Mouse (Mus musculus) right cerebral cortex, postnatal 36 days (tissue): ENCODE results near the gene Fam207a.

ENCODE experiments used
- DNase-seq, 2 experiments: peaks; one replicate each; pipeline ENCODE4 v3.0.0; 2022; ENCODE audit warnings: low spot score in 2 of 2, mixed read lengths in 1 of 2

Gene Fam207a

DNA sequence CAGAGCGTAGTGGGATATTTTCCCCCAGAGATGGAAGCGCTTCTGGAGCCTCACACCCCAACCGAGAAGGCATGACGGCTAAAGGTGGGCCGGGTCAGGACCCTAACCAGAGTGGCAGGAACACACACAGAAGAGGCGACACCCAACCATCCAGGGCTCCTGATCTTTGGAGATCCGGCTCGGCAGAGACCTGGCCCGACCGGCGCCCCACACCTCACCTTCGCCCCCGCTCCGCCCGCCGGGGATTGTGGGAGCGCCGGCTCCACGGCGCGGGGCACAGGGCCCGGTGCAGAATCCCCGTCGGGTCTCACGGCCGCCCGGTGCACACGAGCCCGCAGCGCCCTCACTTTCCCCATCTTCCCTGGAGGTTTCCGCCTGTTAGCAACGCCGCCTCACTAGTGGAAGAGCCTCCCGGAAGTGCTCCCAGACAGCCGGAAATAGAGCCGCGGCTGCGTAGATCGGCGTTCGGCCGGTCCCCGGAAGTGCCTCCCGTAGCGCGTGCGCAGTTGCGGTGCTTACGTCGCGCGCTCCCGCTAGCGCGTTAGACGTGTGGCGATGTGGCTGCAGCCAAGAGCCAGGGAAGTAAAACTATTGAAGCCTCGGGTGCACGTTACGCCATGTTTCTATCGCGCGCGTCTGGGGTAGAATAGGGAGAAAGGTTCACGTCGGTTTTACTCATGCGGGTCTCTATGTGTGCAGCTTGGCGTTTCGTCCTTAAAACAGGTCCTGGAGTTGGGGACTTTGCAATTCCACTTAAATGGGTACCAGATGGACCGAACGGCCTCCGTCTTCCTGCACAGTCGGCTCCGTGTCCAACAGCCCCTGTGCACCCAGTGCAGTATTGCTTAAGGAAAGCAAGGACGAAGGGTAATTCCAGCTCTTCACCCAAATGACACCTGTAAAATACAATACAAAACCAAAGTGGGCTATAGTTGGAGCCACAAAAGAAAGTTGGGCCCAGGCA, at the start of gene Fam207a:
Fam207a (minus strand) TSS at position 401 of the 964 bp plus-strand sequence.
- DNase-seq, result peak; percentile 90 to 91

DNA sequence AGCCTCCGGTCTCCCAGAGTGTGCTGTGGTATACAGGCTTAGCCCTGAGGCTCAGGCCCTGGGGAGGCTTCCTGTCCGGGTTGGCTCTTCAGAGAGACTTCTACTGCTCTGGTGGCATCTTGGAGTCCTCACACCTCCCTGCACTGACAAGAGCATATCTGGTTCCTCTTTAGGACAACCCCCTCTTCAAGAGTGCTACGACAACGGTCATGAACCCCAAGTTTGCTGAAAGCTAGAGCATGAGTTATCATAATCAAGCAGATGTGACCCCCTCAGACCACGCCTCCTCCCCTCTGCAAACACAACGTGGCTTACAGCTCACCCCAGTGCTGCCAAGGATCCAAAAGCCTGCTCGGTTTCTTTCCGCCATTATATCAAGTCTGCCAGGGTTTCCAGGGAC, 49.4 kb upstream of the Fam207a start:
- DNase-seq, result no peak

DNA sequence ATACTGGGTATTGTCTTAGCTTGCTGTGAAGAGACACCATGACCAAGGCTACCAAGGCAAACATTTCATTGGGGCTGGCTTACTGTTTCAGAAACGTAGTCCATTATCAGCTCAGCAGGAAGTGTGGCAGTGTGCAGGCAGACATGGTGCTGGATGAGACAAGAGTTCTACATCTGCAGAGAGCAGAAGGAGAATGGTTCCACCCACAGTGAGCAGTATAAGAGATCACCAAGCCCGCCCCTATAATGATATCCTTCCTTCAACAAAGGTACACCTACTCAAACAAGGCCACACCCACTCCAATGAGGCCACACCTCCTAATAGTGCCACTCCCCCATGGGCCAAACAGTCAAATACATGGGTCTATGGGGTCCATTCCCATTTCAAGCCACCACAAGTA, 45.9 kb upstream of the Fam207a start:
- DNase-seq, result no peak

DNA sequence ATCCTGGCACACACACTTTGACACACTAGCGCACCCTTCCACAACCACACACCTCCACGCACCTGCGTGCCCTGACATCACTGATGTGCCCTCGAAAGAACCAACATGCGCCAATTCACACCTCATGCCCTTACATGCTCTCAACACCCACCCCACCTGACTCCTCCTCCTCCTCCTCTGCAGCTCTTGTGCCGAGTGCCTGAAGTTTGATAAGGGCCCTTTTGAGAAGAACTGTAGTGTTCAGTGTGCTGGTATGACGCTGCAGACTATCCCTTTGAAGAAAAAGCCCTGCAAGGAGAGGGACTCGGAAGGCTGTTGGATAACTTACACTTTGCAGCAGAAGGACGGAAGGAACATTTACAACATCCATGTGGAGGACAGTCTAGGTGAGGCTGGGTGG, 45.2 kb upstream of the Fam207a start:
- no peak for DNase-seq

DNA sequence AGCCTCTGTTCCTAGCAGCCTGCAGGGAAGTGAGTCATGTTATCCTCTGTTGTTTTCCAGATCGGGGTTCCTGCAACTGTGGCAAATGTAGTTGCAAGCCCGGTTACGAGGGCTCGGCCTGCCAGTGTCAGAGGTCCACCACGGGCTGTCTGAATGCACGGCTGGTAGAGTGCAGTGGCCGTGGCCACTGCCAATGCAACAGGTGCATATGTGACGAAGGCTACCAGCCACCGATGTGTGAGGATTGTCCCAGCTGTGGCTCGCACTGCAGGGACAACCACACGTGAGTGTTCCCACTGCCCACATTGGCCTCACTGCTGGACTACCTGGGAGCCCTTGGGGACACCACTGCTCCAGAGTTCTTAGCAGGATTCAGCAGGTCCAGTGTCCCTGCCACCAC, 44.5 kb upstream of the Fam207a start:
- DNase-seq, result no peak

DNA sequence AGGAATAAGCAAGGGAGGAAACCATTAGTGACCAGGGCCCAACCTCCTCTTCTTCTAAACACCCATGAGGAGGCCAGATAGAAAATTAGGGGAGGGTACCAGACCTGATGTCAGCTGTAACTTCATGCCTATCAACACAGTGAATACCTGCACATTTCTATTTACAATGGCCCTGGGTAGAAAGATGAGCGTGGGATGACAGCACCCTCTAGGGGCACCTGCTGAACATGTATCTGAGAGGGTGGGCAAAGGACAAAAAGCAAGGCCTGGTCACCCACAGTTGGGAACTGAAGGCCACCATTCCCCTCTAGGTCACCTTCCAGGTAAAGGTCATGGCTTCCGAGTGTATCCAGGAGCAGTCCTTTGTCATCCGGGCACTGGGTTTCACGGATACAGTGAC, 42.1 kb upstream of the Fam207a start:
- no peak for DNase-seq

DNA sequence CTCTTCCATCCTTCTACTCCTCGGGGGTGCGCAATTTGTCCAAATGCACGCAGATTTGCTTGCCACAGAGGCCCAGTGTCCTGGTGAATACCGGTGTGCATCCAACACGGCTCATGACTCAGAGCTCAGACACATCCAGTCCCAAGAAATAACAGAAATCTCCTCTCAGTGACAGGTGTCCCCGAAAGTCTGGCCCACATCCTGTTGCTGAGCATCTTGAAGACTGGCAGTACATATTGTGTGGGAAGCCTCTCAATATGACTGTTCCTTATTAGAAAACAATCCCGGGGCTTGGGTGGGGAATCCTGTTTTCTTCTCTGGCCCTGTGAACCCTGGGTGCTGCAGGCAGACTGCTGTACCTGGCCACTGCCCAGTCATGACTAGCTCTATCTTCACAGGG, 41.0 kb upstream of the Fam207a start:
- DNase-seq, result peak in 1 of 2 experiments; percentile 10

DNA sequence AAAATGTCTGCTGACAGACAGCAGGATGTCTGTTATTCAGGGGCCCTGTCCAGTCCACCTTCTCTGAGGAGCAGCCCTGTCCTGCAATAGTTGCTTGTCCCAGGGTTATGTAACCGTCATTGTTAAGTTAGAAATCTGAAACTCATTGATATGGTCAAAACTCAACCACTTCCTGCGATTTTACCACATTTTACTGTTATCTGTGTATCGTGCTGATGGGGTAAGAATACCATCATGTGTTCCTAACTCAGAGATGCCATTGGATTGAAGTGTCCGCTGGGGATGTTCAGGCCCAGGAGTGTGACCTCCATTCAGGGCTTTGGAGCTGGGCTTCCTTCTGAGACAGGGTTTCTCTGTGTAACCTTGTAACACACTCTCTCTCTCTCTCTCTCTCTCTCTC, 39.3 kb upstream of the Fam207a start:
- no peak for DNase-seq

DNA sequence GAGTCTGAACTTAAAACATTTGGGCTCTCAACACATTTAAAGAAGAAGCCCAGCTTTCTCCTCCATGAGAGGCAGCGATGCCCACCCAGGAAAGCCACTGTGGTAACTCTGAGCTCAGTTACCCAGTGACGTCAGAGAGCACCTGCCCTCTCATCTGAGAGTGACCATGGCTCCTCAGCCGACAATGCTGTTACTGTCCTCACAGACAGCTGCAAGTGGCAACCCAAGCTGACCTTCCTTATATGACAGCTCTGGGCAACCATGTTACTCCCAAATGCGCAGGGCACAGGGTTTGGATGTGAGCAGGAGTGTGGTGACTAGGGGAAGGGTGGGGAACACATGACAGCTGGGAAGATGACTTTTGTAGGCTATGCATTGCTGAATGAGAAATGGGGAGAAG, 37.7 kb upstream of the Fam207a start:
- DNase-seq, result no peak

DNA sequence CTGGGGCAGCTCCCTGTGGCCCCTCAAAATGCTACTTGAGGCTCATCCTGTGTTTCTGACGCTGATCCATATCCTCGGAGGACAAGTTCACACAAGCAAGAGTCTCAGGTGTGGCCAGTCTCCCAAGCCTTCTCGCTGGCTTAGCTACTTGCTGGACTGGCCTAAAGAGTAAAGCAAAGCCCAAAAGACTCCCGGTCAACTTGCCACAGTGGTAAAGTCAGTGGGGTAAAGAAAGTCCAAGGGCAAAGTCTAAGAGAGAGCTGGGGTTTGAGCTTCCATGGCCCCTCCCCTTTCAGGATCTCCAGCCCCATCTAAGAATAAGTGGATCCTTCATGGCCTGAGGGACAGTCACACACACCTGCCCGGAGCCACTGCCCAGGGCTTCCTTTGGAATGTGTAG, 36.6 kb upstream of the Fam207a start:
- DNase-seq, result no peak

DNA sequence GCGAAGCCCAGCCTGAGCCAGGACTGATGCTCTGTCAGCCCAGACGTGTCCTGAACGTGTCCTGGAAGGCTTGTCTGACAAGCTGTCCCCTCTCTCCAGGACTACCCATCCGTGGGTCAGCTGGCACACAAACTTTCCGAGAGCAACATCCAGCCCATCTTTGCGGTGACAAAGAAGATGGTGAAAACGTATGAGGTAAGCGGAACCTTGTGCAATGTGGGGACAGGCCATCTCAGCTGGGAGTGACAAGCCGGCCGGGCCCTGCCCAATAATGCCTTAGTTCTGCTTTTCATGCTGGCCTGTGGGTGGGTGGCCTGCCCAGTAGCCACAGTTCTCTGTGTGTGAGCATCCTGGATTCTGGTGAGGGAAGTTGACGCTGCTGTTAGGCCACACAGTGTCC, 35.3 kb upstream of the Fam207a start:
- DNase-seq, result no peak

DNA sequence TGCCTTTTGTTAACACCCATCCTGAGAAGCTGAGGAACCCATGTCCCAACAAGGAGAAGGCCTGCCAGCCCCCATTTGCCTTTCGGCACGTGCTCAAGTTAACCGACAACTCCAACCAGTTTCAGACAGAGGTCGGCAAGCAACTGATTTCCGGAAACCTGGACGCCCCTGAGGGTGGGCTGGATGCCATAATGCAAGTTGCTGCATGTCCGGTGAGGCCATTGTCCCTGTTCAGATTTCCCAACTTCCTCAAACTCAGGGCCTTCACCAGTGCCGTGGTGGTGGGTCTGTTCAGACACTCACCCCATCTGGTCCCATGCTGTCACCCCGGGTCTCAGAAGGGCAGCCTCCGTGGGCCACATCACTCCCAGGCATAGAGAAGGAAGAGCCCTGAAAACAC, 33.0 kb upstream of the Fam207a start:
- no peak for DNase-seq

DNA sequence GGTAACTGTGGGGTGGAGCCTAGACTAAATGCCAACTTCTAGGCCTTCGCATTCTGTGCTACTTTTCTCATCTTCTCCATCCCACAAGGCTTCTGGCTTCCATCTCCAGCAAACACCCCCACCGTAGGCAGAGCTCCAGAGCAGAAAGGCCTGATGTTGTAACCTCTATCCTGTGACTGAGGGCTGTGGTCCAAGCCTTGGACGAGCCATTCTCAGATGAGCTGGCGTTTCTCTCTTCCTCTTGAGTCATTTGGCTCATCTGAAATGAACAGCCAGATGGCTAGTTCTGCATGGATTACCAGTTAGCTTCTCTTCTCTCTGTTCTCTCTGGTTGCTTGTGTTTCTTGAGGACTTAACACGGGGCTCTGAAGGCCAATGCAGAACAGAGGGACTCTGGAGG, 29.3 kb upstream of the Fam207a start:
- DNase-seq, result peak; percentile 60 to 64

DNA sequence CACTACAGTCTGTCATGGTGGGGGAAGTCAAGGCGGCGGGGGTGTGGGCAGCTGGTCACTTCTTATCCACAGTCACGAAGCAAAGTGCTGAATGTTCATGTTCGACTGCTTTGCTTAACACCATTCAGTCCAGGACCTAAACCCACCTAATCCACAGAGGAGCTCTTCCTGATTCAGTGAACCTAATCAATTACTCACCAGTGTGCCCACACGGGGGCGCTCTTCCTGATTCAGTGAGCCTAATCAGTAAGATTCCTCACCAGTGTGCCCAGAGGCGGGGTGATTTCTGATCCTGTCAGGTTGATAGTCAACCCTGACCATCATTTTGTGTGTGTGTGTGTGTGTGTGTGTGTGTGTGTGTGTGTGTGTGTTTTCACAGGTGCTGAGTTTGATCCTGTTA, 27.6 kb upstream of the Fam207a start:
- DNase-seq, result no peak

DNA sequence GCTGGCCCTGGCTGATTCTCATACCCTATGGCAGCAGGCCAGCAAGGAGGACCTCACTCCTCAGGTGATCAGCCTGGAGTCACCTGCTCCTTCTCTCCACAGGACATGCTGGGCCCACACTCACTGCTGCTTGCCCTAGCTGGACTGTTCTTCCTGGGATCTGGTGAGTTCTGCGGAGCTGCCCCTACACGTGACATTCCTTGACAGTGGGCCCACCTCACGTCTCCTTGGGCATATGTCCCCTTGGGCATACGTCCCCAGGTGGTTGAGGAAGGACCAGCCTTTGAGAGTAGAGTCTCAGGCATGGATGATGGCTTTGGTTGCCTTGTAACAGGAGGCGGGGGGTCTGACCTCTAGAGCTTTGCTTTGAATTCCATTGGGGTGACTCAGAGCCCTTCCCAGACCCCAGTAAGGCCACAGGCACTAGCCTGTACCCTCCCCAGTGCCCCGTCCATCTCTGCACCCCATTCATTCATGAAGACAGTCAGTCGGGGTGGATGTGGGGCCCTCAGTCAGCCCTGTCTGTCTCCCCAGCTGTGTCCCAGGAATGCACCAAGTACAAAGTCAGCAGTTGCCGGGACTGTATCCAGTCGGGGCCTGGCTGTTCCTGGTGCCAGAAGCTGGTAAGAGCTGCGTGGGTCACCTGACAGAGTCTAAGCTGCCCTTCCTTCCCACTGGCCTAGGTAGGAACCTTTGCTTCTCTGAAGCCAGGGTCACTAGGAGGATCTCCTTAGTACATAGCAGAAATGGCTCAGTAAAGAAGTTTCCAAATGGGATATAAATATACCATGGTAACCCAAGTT, 26.5 kb upstream of the Fam207a start:
- no peak for DNase-seq

DNA sequence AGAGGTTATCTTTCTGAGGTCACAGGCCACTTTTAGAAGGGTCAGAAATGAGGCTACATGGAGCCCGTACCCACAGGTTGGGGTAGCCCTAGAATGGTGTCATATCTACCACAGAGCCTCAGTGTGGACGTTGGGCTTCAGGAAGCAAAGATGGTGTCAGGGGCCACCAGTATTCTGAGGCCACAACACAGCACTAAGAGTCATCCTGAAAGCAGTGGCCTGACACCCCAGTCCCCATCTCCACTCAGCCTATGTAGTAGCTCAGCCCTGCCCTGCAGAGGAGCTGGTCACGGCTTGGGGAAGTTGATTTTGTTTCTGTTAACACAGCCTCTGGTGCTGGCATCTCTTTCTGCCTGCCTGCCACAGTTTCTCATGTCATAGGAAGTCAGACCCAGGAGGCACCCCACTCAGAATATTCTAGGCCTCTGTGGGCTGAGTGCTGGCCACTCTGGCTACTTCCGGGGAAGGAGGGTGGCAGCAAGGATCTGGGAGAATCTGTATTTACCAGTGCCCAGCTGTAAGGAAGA, 25.1 kb upstream of the Fam207a start:
- DNase-seq, result no peak

DNA sequence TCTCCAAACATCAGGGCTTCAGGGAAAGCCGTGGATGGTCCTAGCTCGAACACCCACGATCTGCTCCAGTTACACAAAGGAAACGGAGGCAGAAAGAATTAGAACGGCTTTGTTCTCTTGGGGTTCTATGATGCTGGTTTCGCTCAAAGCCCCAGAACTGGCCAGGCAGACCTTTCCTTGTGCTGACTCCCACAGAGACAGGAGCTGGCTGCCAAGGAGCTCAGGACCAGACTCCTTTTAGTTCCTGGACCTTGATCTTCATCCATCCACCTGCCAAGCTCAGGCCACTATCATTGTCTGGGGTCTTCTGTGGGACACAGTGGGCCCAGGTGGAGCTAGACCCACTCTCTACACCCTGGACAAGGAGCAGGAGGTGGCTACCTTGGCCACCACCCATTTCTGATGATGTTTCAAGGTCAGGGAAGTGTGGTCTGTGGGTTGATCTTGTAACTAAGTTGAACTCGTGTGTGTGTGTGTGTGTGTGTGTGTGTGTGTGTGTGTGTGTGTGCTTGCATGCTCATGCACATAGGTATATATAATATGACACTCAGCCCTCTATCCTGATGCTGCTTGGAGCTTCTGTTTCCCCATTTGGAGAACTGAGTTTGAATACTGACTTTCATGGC, 23.8 kb upstream of the Fam207a start:
- DNase-seq, result no peak

DNA sequence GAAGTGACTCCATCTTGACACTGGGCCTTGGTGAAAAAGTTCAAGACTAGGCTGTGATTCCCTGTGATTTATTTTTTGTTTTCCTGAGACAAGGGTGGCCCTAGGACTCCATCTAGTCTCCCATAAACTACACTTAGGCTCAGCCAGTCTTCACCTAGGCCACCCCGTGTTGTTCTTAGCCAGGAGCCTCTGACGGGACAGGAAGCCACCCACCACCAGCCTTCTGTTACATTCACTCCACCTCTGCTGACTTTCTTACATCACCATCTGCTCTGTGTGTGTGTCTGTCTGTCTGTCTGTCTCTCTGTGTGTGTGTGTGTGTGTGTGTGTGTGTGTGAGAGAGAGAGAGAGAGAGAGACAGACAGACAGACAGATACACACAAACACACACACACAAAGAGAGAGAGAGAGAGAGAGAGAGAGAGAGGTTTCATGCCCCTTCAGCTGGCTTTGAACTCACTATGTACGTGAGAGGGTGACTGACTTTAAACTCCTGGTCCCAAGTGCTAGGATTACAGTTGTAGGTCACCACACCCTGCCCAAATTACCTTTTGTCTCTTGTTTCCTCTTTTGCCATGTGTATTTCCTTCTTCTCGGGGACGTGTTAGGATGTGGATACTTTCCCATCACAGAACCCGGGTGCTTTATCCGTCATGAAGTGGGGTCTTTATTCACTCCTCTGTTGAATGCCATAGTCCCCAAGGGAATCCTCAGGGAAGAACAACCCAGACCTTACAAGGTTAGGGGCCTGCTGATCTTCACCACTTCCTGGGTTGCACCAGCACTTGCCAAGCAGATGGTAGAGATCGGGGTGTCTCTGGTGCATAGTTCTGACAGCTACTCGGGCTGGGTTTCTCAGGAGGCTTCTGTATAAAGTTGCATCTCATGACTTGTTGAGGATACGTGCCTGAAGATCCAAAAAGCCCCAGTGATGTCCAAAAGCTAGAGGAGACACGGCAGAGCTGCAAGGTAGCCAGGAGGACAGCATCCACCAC, 21.9 kb upstream of the Fam207a start:
- DNase-seq, result no peak

DNA sequence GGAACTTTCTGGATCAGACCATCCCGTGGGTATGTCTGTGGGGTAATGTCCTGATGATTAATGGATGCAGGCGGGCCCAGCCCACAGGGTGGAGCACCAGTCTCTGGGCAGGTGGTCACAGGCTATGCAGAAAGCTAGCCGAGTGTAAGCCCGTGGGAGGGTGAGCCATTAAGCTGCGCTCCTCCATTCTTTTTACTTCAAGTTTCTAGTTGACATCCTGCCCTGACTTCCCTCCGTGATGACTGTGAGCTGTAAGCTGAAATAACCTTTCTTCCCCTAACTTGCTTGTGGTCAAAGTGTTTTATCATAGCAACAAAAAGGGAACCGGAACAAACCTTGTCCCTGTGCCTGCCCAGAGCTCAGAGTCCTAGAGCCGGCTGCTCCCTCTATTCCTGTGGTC, 21.1 kb upstream of the Fam207a start:
- DNase-seq, result no peak

DNA sequence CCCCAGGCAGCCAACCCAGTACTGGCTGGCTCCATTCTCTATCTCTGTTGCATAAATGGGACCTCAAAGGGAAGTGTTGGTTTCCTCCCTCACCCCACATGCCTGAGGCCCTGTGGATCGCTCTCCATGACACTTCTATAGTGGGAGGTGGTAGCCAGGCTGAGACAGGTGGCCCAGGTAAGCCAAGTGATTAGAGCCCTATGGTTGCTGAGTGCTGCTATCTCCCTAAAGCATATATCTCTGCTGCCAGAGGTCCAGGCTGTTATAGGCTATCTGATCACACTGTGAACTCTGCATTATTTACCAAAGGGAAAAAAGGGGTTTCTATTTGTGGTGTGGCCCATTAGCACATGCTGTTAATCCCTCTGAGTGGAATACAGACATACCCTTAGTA, 16.4 kb upstream of the Fam207a start:
- DNase-seq, result no peak
